Mouse (Mus musculus) E14TG2a.4 (cell line): ENCODE measurements around the gene Rnase11.

ENCODE experiments used
- CTCF ChIP-seq: conservative IDR thresholded peaks from 2 replicates; pipeline ENCODE4 v1.5.1; 2014; ENCODE audit warnings: low read length
- NANOG ChIP-seq: IDR thresholded peaks from 2 replicates; pipeline ENCODE4 v1.6.1; 2014; ENCODE audit warnings: borderline replicate concordance, low read length, mixed read lengths
- POU5F1 ChIP-seq: IDR thresholded peaks from 2 replicates; pipeline ENCODE4 v1.6.1; 2014; ENCODE audit warnings: low read length, borderline replicate concordance

GRCm38 (mm10) chr14:51088970-51089673 is 39.2 kb upstream of the Rnase11 start:
- no peak for TF ChIP-seq CTCF
- TF ChIP-seq POU5F1 = no peak
- no peak for TF ChIP-seq NANOG
